Mouse (Mus musculus) thymus, adult 2 months (tissue): Measurements from ENCODE around the gene Rad54l2. TPM values are rescaled to one million over a fixed set of nuclear protein-coding genes. Genes with fewer than 3 reads are reported as not detected.
A peak's percentile ranks its signal among the peaks of the same experiment; 100 is the strongest.

ENCODE experiments used
- DNase-seq: peaks from one replicate; pipeline ENCODE4 v3.0.0; 2021
- H3K27ac ChIP-seq: fragments of 200-500 bp; 2 replicates; pipeline ENCODE4 v1.5.1; 2012; ENCODE audit warnings: low read length, control low read depth; ENCODE audit not compliant: control insufficient read depth, insufficient read depth
- H3K27me3 ChIP-seq: fragments of 200-500 bp; 2 replicates; pipeline ENCODE4 v1.6.1; 2012; ENCODE audit warnings: mild to moderate bottlenecking, low read length, moderate library complexity, mixed read lengths; ENCODE audit not compliant: control insufficient read depth, insufficient read depth
- H3K36me3 ChIP-seq: fragments of 200-500 bp; 2 replicates; pipeline ENCODE4 v1.6.1; 2012; ENCODE audit warnings: mild to moderate bottlenecking, low read length, moderate library complexity; ENCODE audit not compliant: control insufficient read depth, insufficient read depth
- H3K4me1 ChIP-seq: fragments of 200-500 bp; replicated peaks from 2 replicates; pipeline ENCODE4 v1.6.1; 2012; ENCODE audit warnings: low read length; ENCODE audit not compliant: control insufficient read depth, insufficient read depth
- H3K4me3 ChIP-seq: fragments of 200-500 bp; 2 replicates; pipeline ENCODE4 v1.5.1; 2012; ENCODE audit warnings: mild to moderate bottlenecking, low read length, control low read depth, moderate library complexity; ENCODE audit not compliant: control insufficient read depth, insufficient read depth
- CTCF ChIP-seq: fragments of 200-500 bp; IDR thresholded peaks from 2 replicates; pipeline ENCODE4 v1.5.1; 2012; ENCODE audit warnings: mild to moderate bottlenecking, control low read depth, low read length, moderate library complexity, borderline replicate concordance; ENCODE audit not compliant: control insufficient read depth, poor library complexity, insufficient read depth; ENCODE audit errors: extremely low read depth
- POLR2A ChIP-seq: fragments of 200-500 bp; IDR thresholded peaks from 2 replicates; pipeline ENCODE4 v1.6.1; 2012; ENCODE audit warnings: mild to moderate bottlenecking, low read length, control low read depth, moderate library complexity; ENCODE audit not compliant: control insufficient read depth, poor library complexity, insufficient read depth; ENCODE audit errors: extremely low read depth
- WGBS: fragments of 180-500 bp; shearing (Covaris S2); methylation state at CpG from one replicate; pipeline ENCODE4 v1.1.7; 2018; 5-methylcytosine and 5-hydroxymethylcytosine counted together
- polyA plus RNA-seq: library from polyadenylated mRNA; depleted of rRNA; stranded (reverse); fragments of >200 nt; gene quantifications from 2 replicates; pipeline ENCODE4 v1.2.3, GENCODE M21; 2012

The Rad54l2 gene
- polyA plus RNA-seq, 1 experiment, result 53.0 TPM

DNA sequence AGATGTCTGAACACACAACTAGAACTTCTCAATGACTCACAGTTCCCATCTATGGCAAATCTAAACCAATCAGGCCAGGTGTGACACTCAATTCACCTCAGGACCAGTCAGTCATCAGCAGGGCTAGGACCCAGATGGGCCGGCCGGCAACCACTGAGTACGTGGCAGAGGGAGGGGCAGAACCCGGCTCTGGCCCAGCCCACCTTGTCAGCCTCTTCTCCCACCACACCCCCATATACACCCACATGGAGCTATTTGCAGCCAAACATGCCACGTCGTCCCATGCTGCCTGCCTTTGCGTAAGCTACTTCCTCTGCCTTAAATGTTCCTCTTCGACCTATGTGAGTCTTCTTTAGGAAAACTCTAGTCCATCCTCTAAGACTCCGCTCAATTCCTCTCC lies 113.0 kb downstream of the Rad54l2 start:
- WGBS, result 82% methylated on average over 9 of the region's 9 CpGs
- TF ChIP-seq CTCF (no peak), POLR2A (no peak)
- Histone ChIP-seq H3K27ac (no peak overlapping the region), H3K27me3 (no peaks in the 10 kb centered on the region), H3K36me3 (peaks cover 9% of the 10 kb centered on the region), H3K4me1 (peaks cover 4% of the 10 kb centered on the region; the same call in 1 of the 2 replicates), H3K4me3 (no peak overlapping the region)
- DNase-seq, result no peak

DNA sequence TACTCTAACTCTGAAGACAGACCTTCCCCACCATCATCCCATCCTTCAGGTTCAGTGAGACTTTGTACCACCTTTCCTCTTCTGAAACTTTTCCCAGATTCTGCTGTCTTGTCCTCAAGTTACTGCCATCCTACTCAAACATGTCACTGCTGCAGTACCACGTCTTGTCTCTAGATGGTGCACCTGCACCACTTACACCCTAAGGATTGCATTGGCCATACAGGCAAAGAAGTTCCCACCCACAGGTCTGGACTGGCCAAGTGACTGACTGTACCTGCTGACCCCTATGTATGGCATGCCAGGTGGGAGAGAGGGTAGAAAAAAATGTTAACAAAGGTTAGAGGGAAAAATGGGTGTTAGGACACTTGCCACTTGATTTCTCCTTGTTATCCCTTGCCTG lies 113.5 kb downstream of the Rad54l2 start:
- Histone ChIP-seq H3K27ac (no peak overlapping the region), H3K27me3 (no peaks in the 10 kb centered on the region), H3K4me3 (no peak overlapping the region), H3K4me1 (peaks cover 4% of the 10 kb centered on the region; the same call in 1 of the 2 replicates), H3K36me3 (peaks cover 9% of the 10 kb centered on the region)
- WGBS, result 0% methylated on average over 1 of the region's 1 CpGs
- TF ChIP-seq CTCF, result no peak
- no peak for TF ChIP-seq POLR2A
- peak; percentile 82 for DNase-seq

- Histone ChIP-seq H3K36me3 (peaks cover 9% of the 10 kb centered on the region), H3K4me3 (no peak overlapping the region), H3K27me3 (no peaks in the 10 kb centered on the region), H3K27ac (no peak overlapping the region), H3K4me1 (peaks cover 4% of the 10 kb centered on the region; the same call in 1 of the 2 replicates)
- WGBS, result 98% methylated on average over 2 of the region's 2 CpGs
- DNase-seq, result no peak
- TF ChIP-seq POLR2A, result no peak
- no peak for TF ChIP-seq CTCF
These were observed 115.1 kb downstream of the Rad54l2 start for GRCm38 (mm10) chr9:106673860-106674259.

DNA sequence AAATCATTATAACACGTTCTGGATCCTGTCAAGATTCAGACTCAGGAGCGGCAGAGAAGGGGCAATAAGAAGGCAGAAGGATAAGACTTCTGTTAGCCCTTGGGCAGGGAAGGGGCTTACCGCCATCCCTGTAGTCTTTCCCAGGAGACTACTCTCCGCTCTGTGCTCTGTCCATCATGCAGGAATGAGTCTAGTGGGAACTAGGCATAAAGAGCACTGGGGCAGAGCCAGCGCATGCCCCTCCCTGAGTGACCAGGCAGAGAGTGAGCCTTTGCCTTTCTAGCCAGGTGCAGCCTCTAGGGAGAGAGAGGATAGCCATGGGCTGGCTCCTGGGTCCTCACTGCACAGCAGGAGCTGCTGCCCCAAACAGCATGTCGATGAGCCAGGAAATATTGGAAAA lies 124.1 kb downstream of the Rad54l2 start:
- Histone ChIP-seq H3K27me3 (no peaks in the 10 kb centered on the region), H3K36me3 (peaks cover 4% of the 10 kb centered on the region; the same call in 1 of the 2 replicates), H3K27ac (no peak overlapping the region), H3K4me1 (no peaks in the 10 kb centered on the region), H3K4me3 (no peak overlapping the region)
- no peak for TF ChIP-seq CTCF
- TF ChIP-seq POLR2A, result no peak
- no peak for DNase-seq
- WGBS, result 94% methylated on average over 6 of the region's 6 CpGs

GRCm38 (mm10) chr9:106664433-106664832 lies 124.6 kb downstream of the Rad54l2 start:
- WGBS, result 89% methylated on average over 4 of the region's 4 CpGs

GRCm38 (mm10) chr9:106663200-106663599 lies 125.8 kb downstream of the Rad54l2 start:
- WGBS, result 90% methylated on average over 6 of the region's 6 CpGs
- TF ChIP-seq CTCF, result no peak
- no peak for TF ChIP-seq POLR2A
- Histone ChIP-seq H3K4me1 (no peaks in the 10 kb centered on the region), H3K27me3 (no peaks in the 10 kb centered on the region), H3K4me3 (no peak overlapping the region), H3K36me3 (peaks cover 9% of the 10 kb centered on the region; the same call in 1 of the 2 replicates), H3K27ac (no peak overlapping the region)
- DNase-seq, result no peak

More at GRCm38 (mm10) chr9:106664433-106664832, 124.6 kb downstream of the Rad54l2 start:
- Histone ChIP-seq H3K4me3 (no peak overlapping the region), H3K4me1 (no peaks in the 10 kb centered on the region), H3K36me3 (peaks cover 4% of the 10 kb centered on the region; the same call in 1 of the 2 replicates), H3K27ac (no peak overlapping the region), H3K27me3 (no peaks in the 10 kb centered on the region)
- no peak for TF ChIP-seq POLR2A
- no peak for TF ChIP-seq CTCF
- no peak for DNase-seq

- TF ChIP-seq CTCF (no peak), POLR2A (no peak)
- Histone ChIP-seq H3K4me3 (no peak overlapping the region), H3K27me3 (peaks cover 6% of the 10 kb centered on the region), H3K4me1 (no peaks in the 10 kb centered on the region), H3K36me3 (peaks cover 9% of the 10 kb centered on the region; the same call in 1 of the 2 replicates), H3K27ac (no peak overlapping the region)
- DNase-seq, result no peak
- WGBS, result 100% methylated on average over 1 of the region's 1 CpGs
These were observed 129.1 kb downstream of the Rad54l2 start for GRCm38 (mm10) chr9:106659935-106660334.
